Mouse (Mus musculus): ENCODE data around the gene Fas.

DNA sequence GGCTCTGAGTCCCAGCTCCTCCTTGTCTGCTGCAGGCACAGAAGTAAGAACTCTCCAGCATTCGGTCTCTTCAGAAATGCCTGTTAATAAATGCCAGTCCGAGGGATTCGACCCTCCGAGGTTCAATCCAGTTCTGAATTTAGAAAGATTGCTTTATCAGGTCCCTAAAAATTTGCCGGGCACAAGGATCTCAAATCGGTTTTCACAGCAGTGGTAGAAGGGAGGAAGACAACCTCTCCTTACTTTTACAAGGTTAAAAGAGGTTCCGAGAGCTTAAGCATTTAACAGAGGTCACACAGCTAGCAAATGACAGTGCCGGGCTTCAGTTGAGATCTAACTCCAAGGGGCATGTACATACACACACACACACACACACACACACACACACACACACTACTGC, 913 bp downstream of the Fas start:
- no peak for TF ChIP-seq CTCF (conservative IDR thresholded peaks at IDR 0.05 in 1 of 2, IDR thresholded peaks at IDR 0.05 in 1 of 2; ENCODE audit: low read depth in 2 of 2, low read length in 2 of 2)
- no peak for TF ChIP-seq ZNF384 (IDR thresholded peaks at IDR 0.05; ENCODE audit: low read depth, low read length)
- no peak for TF ChIP-seq GABPA (IDR thresholded peaks at IDR 0.05; ENCODE audit: insufficient replicate concordance, low read depth, low read length)
